Mouse (Mus musculus): ENCODE measurements around the gene Lrrk1.

Lrrk1 gene

DNA sequence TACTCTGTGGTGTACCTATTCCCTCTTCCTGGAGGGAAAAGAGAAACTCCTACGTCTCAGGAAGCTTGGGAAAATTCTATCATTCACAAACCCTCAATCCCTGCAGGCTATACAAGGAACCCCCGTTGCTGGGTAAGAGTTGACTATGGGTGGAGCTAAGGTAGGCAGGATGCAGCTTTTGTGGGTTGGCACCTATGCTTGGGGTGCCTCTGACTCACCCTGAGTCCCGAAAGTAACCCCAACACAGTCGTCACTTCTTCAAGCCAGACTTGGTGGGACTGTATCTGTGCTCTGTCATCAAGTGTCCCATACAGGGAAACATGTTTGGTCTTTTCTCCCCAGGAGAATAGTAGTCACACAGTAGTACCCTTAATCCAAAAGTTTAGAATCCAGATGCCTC is 86.7 kb downstream of the Lrrk1 start:
- ATAC-seq (ENCODE audit: low TSS enrichment): no peak

- peak; percentile 77 for ATAC-seq (ENCODE audit: low TSS enrichment)
These were observed 87.5 kb downstream of the Lrrk1 start for GRCm38 (mm10) chr7:66300680-66301079.

DNA sequence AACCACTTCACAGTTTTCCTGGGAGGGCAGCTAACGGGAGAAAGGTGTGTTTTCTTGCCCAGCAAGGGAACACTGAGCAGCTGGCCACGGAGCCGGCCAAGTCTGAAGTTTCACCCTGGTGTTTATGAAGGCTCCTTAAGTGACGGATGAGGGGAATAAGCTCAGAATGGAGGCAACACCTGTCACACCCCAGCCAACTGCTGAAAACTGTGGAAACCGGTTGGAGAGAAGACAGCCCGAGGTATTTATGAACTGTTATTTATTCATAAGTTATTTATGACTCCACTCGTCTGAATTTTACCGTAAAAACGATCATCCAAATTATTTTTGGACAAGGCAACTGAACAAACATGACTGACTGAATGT is 90.5 kb downstream of the Lrrk1 start:
- ATAC-seq (ENCODE audit: low TSS enrichment): no peak

DNA sequence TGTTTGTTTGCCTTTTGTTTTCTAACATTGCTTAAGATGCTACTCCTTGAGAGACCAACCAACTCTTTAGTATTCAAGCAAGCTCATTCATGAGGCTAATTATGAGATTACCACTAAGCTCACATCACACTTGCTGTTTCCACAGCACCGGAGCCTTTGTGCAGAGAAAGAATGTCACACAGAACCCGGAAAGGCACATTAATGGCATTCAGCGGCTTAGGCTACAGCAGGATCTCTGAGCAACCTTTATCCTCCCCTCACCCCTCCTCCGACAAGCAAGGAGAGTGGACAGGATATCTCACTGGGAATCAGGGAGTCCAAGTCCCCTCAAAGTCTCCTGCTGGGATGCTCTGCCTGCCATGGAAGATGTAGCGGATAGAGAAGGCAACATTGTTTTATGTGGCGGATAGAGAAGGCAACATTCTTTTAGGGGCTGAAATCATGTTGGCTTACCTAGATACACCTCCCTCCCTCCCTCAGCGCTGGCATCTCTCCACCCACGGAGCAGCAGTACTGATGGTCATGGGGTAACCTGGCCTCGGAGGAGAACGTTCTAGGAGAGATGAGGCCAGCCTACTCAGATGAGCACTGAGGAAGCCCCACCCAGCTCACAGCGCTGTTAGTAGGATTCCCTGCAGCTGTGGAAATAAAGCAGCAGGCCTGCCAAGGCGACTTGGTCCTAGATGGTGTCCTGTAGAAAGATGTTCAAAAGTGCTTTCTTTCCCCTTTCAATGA is 91.1 kb downstream of the Lrrk1 start:
- ATAC-seq (ENCODE audit: low TSS enrichment): no peak

DNA sequence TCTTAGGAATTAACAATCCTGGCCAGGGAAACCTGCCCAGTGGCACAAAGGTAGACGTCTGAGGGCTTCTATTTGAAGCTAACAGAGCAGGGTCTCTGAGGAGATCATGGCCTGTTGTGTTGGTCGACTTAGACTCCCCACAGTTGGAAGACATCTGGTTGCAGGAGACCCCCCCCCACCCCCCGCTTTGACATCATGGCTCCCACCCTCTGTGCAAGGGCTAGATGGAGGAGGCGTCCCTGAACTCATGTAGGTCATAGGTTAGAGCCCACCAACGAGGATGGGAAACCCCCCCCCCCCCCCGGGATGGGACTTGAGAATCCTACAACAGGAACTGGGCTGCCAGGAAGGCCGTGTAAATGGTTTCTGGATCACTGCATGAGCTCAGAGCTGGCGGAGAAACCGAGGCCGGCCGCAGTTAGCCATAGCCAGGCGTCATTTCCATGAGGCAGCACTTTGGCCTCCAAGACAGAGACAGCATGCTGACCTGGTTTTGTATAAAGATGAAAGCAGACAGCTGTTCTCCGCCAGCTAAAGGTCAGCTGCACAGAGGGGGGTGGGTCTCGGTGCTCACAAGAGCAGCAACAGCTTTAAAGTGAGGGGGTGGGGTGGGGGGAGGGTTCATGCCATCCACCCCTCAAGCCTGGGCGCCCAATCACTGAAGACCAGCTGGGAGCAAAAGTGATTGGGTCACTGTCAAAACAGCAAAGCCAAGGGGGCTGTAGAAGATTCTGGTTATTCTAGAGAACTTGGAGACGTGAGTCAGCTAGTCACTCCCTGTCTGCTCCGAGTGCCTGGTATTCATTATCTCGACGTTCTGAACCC is 95.4 kb downstream of the Lrrk1 start:
- no peak for ATAC-seq (ENCODE audit: low TSS enrichment)

GRCm38 (mm10) chr7:66292010-66292409 is 96.1 kb downstream of the Lrrk1 start:
- no peak for ATAC-seq (ENCODE audit: low TSS enrichment)

GRCm38 (mm10) chr7:66282984-66283612 is 105.1 kb downstream of the Lrrk1 start:
- no peak for ATAC-seq (ENCODE audit: low TSS enrichment)

DNA sequence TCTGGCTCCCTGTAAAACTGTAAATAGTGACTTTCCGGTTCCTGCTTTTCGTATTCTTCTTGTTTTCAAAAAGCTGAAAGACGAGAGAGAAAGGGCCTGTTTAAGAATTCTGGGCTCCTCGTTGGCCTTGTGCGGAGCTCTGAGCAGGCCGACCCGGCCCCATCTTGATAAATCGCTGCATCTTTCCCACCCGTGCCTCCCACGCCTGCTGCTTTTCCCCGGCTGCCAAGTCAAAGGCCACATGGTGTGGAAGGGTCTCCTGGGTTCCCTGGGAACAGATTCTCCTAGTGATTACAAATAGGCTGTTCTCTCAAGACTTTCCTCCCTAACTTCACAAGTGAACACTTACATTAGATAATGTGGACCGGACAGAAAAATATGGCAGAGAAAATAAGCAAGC is 105.9 kb downstream of the Lrrk1 start:
- ATAC-seq (ENCODE audit: low TSS enrichment): no peak

DNA sequence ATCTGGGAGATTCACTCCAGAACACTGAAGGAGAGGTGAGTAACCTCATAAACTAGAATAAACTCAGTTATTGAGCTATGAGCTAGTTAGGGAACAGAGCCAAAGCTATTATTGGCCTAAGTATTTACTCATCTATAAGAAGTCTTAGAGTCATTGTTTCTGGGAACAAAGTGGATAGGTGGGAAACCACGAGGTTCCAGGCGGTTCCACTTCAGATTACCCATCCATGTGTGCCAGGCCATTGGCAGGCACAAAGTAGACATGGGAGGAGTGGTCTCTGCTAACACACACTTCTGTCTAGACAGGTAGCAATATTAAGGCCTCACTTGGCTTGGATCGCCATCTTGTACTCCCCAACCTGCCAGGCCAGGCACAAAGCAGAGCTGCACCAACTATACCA is 110.1 kb downstream of the Lrrk1 start:
- no peak for ATAC-seq (ENCODE audit: low TSS enrichment)

DNA sequence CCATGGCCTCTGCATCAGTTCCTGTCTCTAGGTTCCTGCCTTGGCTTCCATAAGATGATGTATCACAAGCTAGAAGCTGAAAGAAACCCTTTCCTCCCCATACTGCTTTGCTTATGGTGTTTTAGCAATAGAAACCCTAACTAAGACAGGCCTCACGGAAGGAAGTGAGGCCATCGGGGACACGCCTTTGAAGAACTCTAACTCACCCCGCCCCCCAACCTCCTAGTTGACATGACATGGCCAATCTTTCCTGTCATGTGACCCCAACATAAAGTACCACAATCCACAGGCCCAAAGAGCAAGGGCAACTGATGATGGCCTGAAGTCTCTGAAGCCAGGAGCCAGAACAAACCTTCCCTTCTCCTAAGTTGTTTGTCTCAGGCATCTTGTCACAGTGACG is 114.7 kb downstream of the Lrrk1 start:
- no peak for ATAC-seq (ENCODE audit: low TSS enrichment)

GRCm38 (mm10) chr7:66271226-66271625 is 116.9 kb downstream of the Lrrk1 start:
- no peak for ATAC-seq (ENCODE audit: low TSS enrichment)

- no peak for ATAC-seq (ENCODE audit: low TSS enrichment)
These were observed 121.0 kb downstream of the Lrrk1 start for GRCm38 (mm10) chr7:66266942-66267850.

DNA sequence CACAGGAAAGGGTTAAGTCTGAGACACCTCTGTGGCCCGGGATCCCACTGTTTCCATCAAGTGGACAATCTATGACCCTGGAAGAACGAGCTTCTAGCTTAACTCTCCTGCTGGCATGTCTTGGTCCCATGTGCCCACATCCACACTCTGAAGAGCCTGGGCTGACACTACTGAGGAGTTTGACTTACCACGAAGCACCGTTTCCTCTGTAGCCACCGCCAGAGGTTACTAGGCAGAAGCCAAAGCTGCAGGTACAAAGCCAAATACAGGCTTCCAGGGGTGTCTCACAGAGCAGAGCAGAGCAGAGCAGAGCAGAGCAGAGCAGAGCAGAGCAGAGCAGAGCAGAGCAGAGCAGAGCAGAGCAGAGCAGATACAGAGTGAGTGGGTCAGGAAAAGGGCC is 124.7 kb downstream of the Lrrk1 start:
- ATAC-seq (ENCODE audit: low TSS enrichment): no peak

GRCm38 (mm10) chr7:66262570-66263156 is 125.5 kb downstream of the Lrrk1 start:
- no peak for ATAC-seq (ENCODE audit: low TSS enrichment)

DNA sequence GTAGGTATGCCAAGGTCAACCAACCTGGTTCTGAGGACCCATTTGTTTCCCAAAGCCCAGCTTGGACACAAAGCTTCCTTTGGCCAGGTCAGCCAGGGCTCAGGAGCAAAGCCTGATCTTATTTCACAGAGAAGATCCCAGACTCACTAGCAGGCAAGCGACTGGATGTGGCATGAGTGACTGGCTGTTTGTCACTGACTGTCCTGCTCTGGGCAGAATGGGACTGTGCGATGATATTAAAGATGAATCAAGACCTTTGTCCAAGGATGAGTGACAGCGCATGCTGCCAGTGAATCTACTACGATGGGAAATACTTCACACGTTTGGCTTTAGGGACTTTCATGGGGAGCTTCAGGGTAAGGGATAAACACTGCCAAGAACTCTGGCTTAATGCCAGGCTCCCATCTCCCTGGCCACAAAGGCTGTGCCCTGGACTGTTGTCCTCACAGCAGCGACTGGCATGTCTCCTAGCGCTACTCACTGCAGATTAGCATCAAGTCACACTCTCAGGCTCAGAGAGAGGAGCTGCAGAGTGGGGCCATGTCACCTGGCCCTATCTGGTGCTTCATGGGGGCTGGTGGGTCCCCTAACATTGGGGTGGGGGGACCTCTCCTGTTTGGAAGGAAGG is 127.3 kb downstream of the Lrrk1 start:
- ATAC-seq (ENCODE audit: low TSS enrichment): no peak

GRCm38 (mm10) chr7:66260295-66260694 is 127.9 kb downstream of the Lrrk1 start:
- ATAC-seq (ENCODE audit: low TSS enrichment): no peak

GRCm38 (mm10) chr7:66259436-66260206 is 128.5 kb downstream of the Lrrk1 start:
- no peak for ATAC-seq (ENCODE audit: low TSS enrichment)

DNA sequence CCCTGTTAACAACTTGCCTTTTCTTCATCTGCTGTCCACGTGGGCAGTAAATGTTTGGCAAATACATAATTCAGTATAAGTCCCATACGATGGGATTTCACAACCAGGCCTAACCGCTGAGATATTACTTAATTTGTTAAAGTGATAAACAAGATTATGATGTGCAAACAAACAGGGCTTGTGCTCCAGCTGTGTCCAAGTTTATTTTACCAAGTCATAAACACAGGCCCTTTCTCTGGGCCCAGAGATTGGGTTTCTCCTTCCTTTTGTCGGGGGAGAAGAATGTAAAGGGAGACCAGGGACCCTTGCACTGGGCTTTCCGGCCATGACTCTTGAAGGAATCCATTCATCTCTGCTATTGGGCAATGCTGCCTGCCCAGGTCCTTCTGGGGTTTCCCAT is 129.2 kb downstream of the Lrrk1 start:
- ATAC-seq (ENCODE audit: low TSS enrichment): no peak

DNA sequence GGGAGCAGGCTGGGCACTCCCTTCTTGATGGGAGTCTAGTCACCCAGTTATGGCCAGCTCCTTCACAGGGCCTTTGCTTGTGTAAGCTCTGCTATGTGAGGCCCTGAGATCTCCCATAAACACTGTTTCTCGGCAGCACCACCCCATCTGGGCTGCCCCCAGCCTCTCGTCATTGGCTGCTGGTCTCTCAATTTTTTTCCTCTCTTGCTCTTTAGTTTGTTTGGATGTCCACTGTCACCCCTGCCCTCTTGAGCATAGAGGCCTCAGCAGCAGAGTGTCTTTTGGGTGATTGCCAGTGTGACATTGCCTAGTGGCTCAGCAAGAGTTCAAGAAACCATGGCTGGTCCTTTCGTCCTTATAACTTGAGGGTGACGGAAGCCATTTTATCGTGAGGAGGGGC is 130.9 kb downstream of the Lrrk1 start:
- no peak for ATAC-seq (ENCODE audit: low TSS enrichment)

- no peak for ATAC-seq (ENCODE audit: low TSS enrichment)
These were observed 131.7 kb downstream of the Lrrk1 start for GRCm38 (mm10) chr7:66256441-66256840.

Data from frontal cortex, adult (tissue).